Mouse (Mus musculus): ENCODE data around the gene Olfr10. TPM values are rescaled to one million over a fixed set of nuclear protein-coding genes. Genes with fewer than 3 reads are reported as not detected.

Olfr10 gene
- total RNA-seq, 2 experiments from 2014 or later = not detected

DNA sequence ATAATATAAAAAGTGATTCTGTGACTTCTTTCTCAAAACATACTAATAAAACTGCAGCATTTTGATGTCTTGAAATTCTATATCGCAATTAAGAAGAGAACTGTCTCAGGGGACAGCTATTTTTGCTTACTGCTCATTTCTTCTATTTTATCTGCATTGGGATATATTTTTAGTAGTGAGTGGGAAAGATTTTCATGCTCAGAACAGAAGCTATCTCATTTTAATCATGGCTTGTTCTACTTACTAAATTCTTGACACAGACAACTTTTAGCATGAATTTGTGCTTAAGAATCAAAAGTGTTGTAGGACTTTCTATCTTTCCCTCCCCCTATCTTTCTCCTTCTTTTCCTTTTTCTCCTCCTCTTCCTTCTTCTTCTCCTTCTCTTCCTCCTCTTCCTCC is 25.1 kb downstream of the Olfr10 start:
- no peak for TF ChIP-seq CTCF (IDR thresholded peaks at IDR 0.05)
- Histone ChIP-seq H3K27ac (no peak overlapping the region; the same call in 1 of the 2 replicates), H3K4me3 (no peak overlapping the region)
- no peak for DNase-seq (ENCODE audit: extremely low spot score in 1 of 2, low spot score in 2 of 2)
- intact Hi-C loops (cut with DNase I) = no loop called here

GRCm38 (mm10) chr11:49334888-49335287 is 30.3 kb downstream of the Olfr10 start, which contains the start of gene Olfr1390:
Gene Olfr1390 (plus strand): TSS chr11:49335188.
- TF ChIP-seq CTCF (IDR thresholded peaks at IDR 0.05) = no peak

DNA sequence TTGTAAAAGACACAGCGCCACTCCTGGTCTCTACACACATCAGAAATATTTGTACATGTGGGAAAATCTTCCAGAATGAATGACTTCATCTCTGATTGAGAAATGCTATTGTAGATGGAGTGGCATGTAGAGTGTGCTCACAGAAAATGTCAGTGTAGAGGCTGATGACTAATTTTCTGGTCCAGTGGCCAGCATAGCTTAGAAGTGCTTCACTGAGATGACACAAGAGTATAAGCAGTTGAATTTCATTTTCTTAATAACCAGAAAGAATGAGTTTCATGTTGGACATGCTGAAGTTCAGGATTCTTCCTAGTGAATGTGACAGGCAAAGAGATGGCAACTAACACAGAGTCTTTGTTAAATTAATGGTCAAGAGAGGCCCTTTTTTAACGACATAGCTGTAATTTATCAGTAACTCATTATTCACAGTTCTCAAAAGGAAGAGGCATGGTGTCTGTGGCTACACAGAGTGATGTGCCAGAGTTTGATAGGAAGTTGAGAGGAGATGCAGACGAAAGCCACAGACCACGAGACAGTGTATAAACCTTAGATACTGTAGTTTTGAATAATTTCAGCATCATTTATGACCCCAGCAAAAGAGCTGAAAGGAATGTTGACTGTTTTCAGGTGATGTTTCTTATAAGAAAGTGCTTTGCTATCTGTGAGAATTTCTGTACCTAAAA is 32.8 kb downstream of the Olfr10 start:
- intact Hi-C loops (cut with DNase I) = loop anchor here (5.0 kb wide), 1 partner anchor 45 kb away; no protein-coding TSS in a partner anchor
- DNase-seq (ENCODE audit: extremely low spot score in 1 of 2, low spot score in 2 of 2) = no peak
- TF ChIP-seq CTCF (IDR thresholded peaks at IDR 0.05) = no peak
- Histone ChIP-seq H3K27ac (no peak overlapping the region), H3K4me3 (no peak overlapping the region)

More at GRCm38 (mm10) chr11:49334888-49335287, 30.3 kb downstream of the Olfr10 start, which contains the start of gene Olfr1390:
- no peak for DNase-seq (ENCODE audit: extremely low spot score in 1 of 2, low spot score in 2 of 2)
- no peak within 1 kb of the TSS for H3K27ac ChIP-seq
- intact Hi-C loops (cut with DNase I) = loop anchor here (5.0 kb wide), 1 partner anchor 47 kb away; no protein-coding TSS in a partner anchor
- H3K4me3 ChIP-seq = no peak within 1 kb of the TSS

Other genes with a start within 250 kb of the Olfr10 start
- gene Tgtp2, start 240.5 kb upstream of the Olfr10 start, total RNA-seq (2021) = under 1 TPM in 1 of 2 experiments, not detected in 1; 0.50 TPM
- under 1 TPM; 0.45 to 0.68 TPM for gene Ifi47, start 228.2 kb upstream of the Olfr10 start, total RNA-seq (2021)
- not detected for gene Olfr1396, start 189.9 kb upstream of the Olfr10 start, total RNA-seq (2021)
- gene Olfr1395, start 162.5 kb upstream of the Olfr10 start, total RNA-seq (2021) = not detected
- not detected for gene Olfr1394, start 150.4 kb upstream of the Olfr10 start, total RNA-seq (2021)
- gene Btnl9, start 117.6 kb upstream of the Olfr10 start, total RNA-seq (2021) = not detected
- gene Zfp62, start 101.4 kb upstream of the Olfr10 start, total RNA-seq (2021) = 10 to 100 TPM; 53.1 to 58.1 TPM
- 10 to 100 TPM; 64.4 to 77.0 TPM for gene Mgat1, start 60.5 kb upstream of the Olfr10 start, total RNA-seq (2021)
- under 1 TPM; 0.11 to 0.33 TPM for gene Olfr1393, start 26.4 kb upstream of the Olfr10 start, total RNA-seq (2021)
- not detected for gene Olfr1392, start 19.5 kb upstream of the Olfr10 start, total RNA-seq (2021)
- gene Olfr1391, start 18.0 kb downstream of the Olfr10 start, total RNA-seq (2021) = not detected
- not detected for gene Olfr1390, start 30.4 kb downstream of the Olfr10 start, total RNA-seq (2021)
- gene Olfr1389, start 118.3 kb downstream of the Olfr10 start, total RNA-seq (2021) = not detected
- gene Olfr1388, start 131.9 kb downstream of the Olfr10 start, total RNA-seq (2021) = under 1 TPM; 0.34 to 0.63 TPM
- gene Olfr1387, start 150.6 kb downstream of the Olfr10 start, total RNA-seq (2021) = not detected
- not detected for gene Olfr1386, start 160.3 kb downstream of the Olfr10 start, total RNA-seq (2021)
- under 1 TPM in 1 of 2 experiments, not detected in 1; 0.14 TPM for gene Olfr1385, start 184.3 kb downstream of the Olfr10 start, total RNA-seq (2021)
- gene Olfr1384, start 202.0 kb downstream of the Olfr10 start, total RNA-seq (2021) = not detected
- not detected for gene Olfr1383, start 214.9 kb downstream of the Olfr10 start, total RNA-seq (2021)
- not detected for gene Olfr1382, start 223.5 kb downstream of the Olfr10 start, total RNA-seq (2021)
- gene Olfr1381, start 238.7 kb downstream of the Olfr10 start, total RNA-seq (2021) = not detected